8 mouse cellular contexts compared by ENCODE assay signal in genomic region chr3:52641226-52642181, GRCm38 (mm10).
DNase-seq lines count a peak whose midpoint lies in the region; ATAC-seq lines count a peak whose summit lies in the region.

No protein-coding gene starts in this region.

- no peak overlapping the region for H3K4me3 ChIP-seq in hindbrain, embryonic 16.5 days (ENCODE audit: low read length)
- no peak overlapping the region for H3K4me3 ChIP-seq in hindbrain, embryonic 13.5 days

- no peak overlapping the region for H3K9ac ChIP-seq in hindbrain, embryonic 16.5 days (ENCODE audit: low read depth, low read length)
- no peak overlapping the region for H3K9ac ChIP-seq in hindbrain, embryonic 13.5 days

- H3K27me3 ChIP-seq in hindbrain, embryonic 16.5 days (replicated peaks; ENCODE audit: control insufficient read depth, insufficient read depth, low read length), result no peaks in the 10 kb centered on the region
- H3K27me3 ChIP-seq in hindbrain, embryonic 13.5 days, result peaks cover 3% of the 10 kb centered on the region; the same call in 1 of the 2 replicates

- no peak overlapping the region for H3K4me2 ChIP-seq in hindbrain, embryonic 16.5 days (ENCODE audit: low read length)
- H3K4me2 ChIP-seq in hindbrain, embryonic 13.5 days, result no peak overlapping the region

- H3K9me3 ChIP-seq in hindbrain, embryonic 16.5 days (ENCODE audit: control insufficient read depth, low read length), result no peaks in the 10 kb centered on the region
- no peaks in the 10 kb centered on the region for H3K9me3 ChIP-seq in hindbrain, embryonic 13.5 days

- peak; percentile 18 for DNase-seq in adrenal gland, postnatal 25 days
- peak; percentile 70 to 77 for DNase-seq in gastrocnemius, postnatal 36 days
- DNase-seq in layer of hippocampus, adult 9-11 months, result peak; percentile 64
- DNase-seq in right cerebral cortex, postnatal 4 days, result peak; percentile 29
- DNase-seq in natural killer cell, adult 2 months (ENCODE audit: low spot score in 2 of 2), result no peak

- no peak overlapping the region for H3K27ac ChIP-seq in hindbrain, embryonic 16.5 days (ENCODE audit: low read depth, low read length)
- no peak overlapping the region for H3K27ac ChIP-seq in hindbrain, embryonic 13.5 days

- WGBS in hindbrain, embryonic 16.5 days, result 64% methylated on average over 10 of the region's 10 CpGs
- WGBS in hindbrain, embryonic 13.5 days, result 76% methylated on average over 10 of the region's 10 CpGs

- intact Hi-C loops in gastrocnemius, postnatal 36 days (cut with DNase I), result no loop called here

- peaks cover 14% of the 10 kb centered on the region; the same call in 1 of the 2 replicates for H3K4me1 ChIP-seq in hindbrain, embryonic 16.5 days (ENCODE audit: control insufficient read depth, insufficient read depth, low read depth, low read length)
- peaks cover 37% of the 10 kb centered on the region for H3K4me1 ChIP-seq in hindbrain, embryonic 13.5 days (replicated peaks)

- no peaks in the 10 kb centered on the region for H3K36me3 ChIP-seq in hindbrain, embryonic 16.5 days (ENCODE audit: control insufficient read depth, insufficient read depth, low read length)
- H3K36me3 ChIP-seq in hindbrain, embryonic 13.5 days, result no peaks in the 10 kb centered on the region

- ATAC-seq in hindbrain, embryonic 16.5 days, result peak; percentile 62
- no peak for ATAC-seq in hindbrain, embryonic 13.5 days (ENCODE audit: low FRiP score)
- ATAC-seq in megakaryocyte, adult 5-6 weeks (ENCODE audit: poor library complexity, severe bottlenecking), result no peak

Comparison
In these comparisons a context has a peak if more than half of its experiments do, and no peak if none do; other contexts are left out.
1. DNase-seq: peak in adrenal gland, postnatal 25 days (single experiment), gastrocnemius, postnatal 36 days (2 of 2), layer of hippocampus, adult 9-11 months (single experiment) and right cerebral cortex, postnatal 4 days (single experiment); none in natural killer cell, adult 2 months (0 of 2).